Mouse (Mus musculus): Measurements from ENCODE around the gene Erc1.
"Not testable (repeated sequence)": the region's sequence is repeated elsewhere in the genome, so short reads cannot be mapped to it uniquely, and the experiment has no call there.

DNA sequence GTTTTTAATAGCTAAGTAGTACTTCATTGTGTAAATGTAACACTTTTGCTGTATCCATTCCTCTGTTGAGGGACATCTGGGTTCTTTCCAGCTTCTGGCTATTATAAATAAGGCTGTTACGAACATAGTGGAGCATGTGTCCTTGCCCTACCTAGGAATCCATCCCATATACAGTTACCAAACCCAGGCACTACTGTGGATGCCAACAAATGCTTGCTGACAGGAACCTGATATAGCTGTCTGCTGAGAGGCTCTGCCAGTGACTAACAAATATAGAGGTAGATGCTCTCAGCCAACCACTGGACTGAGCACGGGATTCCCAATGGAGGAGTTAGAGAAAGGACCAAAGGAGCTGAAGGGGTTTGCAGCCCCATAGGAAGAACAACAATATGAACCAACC is 193.2 kb downstream of the Erc1 start:
- TF ChIP-seq CTCF (IDR thresholded peaks at IDR 0.05; ENCODE audit: low read depth); EP300 (optimal IDR thresholded peaks at IDR 0.05): not testable (repeated sequence)

Data from stomach, postnatal 0 days (tissue).